Mouse (Mus musculus): ENCODE data around the gene Spats2l. TPM values are rescaled to one million over a fixed set of nuclear protein-coding genes. Genes with fewer than 3 reads are reported as not detected.

Spats2l gene
- total and polyA plus RNA-seq, 3 experiments = not detected

DNA sequence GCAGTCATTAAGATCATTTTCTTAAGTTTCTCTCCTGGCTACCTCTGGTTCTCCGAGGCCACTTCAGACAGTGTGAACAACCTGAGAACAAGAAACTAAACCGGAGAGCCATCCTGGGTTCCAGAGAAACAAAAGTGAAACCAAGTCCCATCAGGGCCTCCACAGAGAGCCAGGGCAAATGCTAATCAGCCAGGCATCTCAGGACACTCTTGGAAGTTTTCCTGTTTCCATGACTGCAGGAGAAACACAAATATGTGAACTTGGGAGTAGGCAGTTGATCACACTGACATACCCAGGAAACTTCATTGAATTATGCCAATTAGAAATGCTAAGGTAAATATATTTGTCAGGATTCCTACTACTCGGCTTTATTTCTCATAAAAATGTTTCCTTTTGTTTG, 76.0 kb downstream of the Spats2l start:
- no peak for TF ChIP-seq GABPA (IDR thresholded peaks at IDR 0.05; ENCODE audit: low read depth, low read length)
- no peak for TF ChIP-seq ZNF384 (IDR thresholded peaks at IDR 0.05; ENCODE audit: low read depth, low read length)
- no peak for TF ChIP-seq RCOR1 (IDR thresholded peaks at IDR 0.05; ENCODE audit: low read depth, low read length)
- no peak for TF ChIP-seq EP300 (IDR thresholded peaks at IDR 0.05; ENCODE audit: low read depth in 1 of 2, low read length in 2 of 2)
- no peak for TF ChIP-seq NELFE (IDR thresholded peaks at IDR 0.05; ENCODE audit: low read depth, low read length)
- TF ChIP-seq MYC (IDR thresholded peaks at IDR 0.05; ENCODE audit: low read depth, low read length) = no peak
- TF ChIP-seq MAX (IDR thresholded peaks at IDR 0.05; ENCODE audit: low read length) = no peak
- no peak for TF ChIP-seq ZKSCAN1 (IDR thresholded peaks at IDR 0.05; ENCODE audit: low read depth, low read length)
- no peak for TF ChIP-seq POLR2A (IDR thresholded peaks at IDR 0.05; ENCODE audit: control insufficient read depth in 1 of 2, insufficient read depth in 1 of 2, low read depth in 1 of 2, low read length in 2 of 2, poor library complexity in 1 of 2)
- TF ChIP-seq MYB (IDR thresholded peaks at IDR 0.05; ENCODE audit: low read depth, low read length) = no peak
- no peak for TF ChIP-seq MAFK (IDR thresholded peaks at IDR 0.05; ENCODE audit: borderline replicate concordance, low read depth, low read length)
- TF ChIP-seq TAL1 (IDR thresholded peaks at IDR 0.05; ENCODE audit: low read length) = no peak
- H3K27me3 ChIP-seq (ENCODE audit: control insufficient read depth in 1 of 2, insufficient read depth in 2 of 2, low read length in 2 of 2) = no peaks in the 10 kb centered on the region
- H3K9me3 ChIP-seq (replicated peaks; ENCODE audit: insufficient read depth, low read length) = no peaks in the 10 kb centered on the region
- H3K36me3 ChIP-seq (ENCODE audit: control insufficient read depth in 1 of 2, insufficient read depth in 2 of 2, low read length in 2 of 2) = no peaks in the 10 kb centered on the region
- peak overlapping the region in 1 of 2 experiments; percentile 39; a peak in 1 of 4 replicates for H3K4me3 ChIP-seq (ENCODE audit: control insufficient read depth in 1 of 2, insufficient read depth in 1 of 2, low read depth in 2 of 2, low read length in 2 of 2)
- no peaks in the 10 kb centered on the region for H3K79me2 ChIP-seq (ENCODE audit: control insufficient read depth, insufficient read depth, low read length, poor library complexity)
- DNase-seq (ENCODE audit: low read depth, low spot score) = no peak
- no peaks in the 10 kb centered on the region for H3K4me1 ChIP-seq (ENCODE audit: control insufficient read depth in 1 of 2, insufficient read depth in 2 of 2, low read length in 2 of 2)
- no peak overlapping the region for H3K9ac ChIP-seq (ENCODE audit: control insufficient read depth, low read depth, low read length, poor library complexity, severe bottlenecking)
- H3K27ac ChIP-seq (ENCODE audit: control insufficient read depth, low read depth, low read length) = no peak overlapping the region

DNA sequence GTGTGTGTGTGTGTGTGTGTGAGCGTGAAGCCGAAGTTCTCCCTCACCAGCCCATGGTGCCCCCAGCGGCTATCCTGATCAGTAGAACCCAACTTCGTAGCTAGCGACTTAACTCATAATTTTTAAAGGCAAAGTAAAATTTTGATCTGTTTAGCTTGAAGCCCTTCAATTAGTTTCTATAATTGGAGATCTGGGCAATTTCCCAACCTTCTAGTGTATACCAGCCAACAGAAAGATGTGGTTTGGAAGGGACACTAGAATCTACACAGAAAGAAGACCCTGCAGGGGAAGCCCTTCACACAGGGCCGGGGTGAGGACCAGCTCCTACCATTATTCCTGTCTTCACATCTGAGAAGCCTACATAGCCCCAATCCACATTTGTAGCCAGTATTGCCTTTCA, 77.9 kb downstream of the Spats2l start:
- Histone ChIP-seq H3K27ac (ENCODE audit: control insufficient read depth, low read depth, low read length) (no peak overlapping the region), H3K4me3 (ENCODE audit: control insufficient read depth in 1 of 2, insufficient read depth in 1 of 2, low read depth in 2 of 2, low read length in 2 of 2) (no peak overlapping the region), H3K9me3 (replicated peaks; ENCODE audit: insufficient read depth, low read length) (no peaks in the 10 kb centered on the region), H3K4me1 (ENCODE audit: control insufficient read depth in 1 of 2, insufficient read depth in 2 of 2, low read length in 2 of 2) (no peaks in the 10 kb centered on the region), H3K27me3 (ENCODE audit: control insufficient read depth in 1 of 2, insufficient read depth in 2 of 2, low read length in 2 of 2) (no peaks in the 10 kb centered on the region), H3K9ac (ENCODE audit: control insufficient read depth, low read depth, low read length, poor library complexity, severe bottlenecking) (no peak overlapping the region), H3K36me3 (ENCODE audit: control insufficient read depth in 1 of 2, insufficient read depth in 2 of 2, low read length in 2 of 2) (no peaks in the 10 kb centered on the region), H3K79me2 (ENCODE audit: control insufficient read depth, insufficient read depth, low read length, poor library complexity) (no peaks in the 10 kb centered on the region)
- no peak for TF ChIP-seq BHLHE40 (IDR thresholded peaks at IDR 0.05; ENCODE audit: borderline replicate concordance, low read depth, low read length)
- DNase-seq (ENCODE audit: low read depth, low spot score) = no peak

DNA sequence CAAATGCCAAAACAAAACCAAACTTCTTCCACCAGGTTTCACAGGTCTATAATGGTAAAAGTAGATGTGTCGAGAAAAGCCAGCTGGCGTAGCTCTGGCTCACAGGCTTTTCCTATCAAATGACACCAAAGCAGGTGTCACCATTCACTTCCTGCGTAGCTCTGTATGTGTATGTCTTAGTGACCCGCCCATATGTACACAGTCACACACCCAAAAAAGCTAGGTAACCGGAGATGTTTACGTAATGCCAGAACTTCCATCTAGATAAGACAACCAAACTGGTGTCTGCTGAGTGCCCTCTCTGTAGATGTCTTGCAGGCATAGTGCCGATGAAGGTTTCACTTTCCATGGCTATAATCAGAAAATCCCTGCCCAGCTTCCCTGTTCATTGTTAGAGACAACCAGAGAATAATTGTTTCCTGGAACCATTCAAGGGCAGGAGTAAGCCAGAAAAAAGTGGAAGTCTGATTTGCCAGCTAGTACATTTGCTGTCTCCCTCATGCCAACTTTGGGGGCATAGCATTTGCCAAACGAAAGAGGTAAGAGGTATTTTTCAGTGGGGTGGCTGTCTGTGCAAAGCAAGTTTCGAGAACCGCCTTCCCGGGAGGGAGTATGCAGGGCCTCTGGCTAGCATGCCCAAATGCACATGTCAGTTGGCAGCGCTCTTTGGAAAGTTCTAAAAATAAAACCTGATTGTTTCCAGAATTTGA, 78.8 kb downstream of the Spats2l start:
- no peak for DNase-seq (ENCODE audit: low read depth, low spot score)
- Histone ChIP-seq H3K79me2 (ENCODE audit: control insufficient read depth, insufficient read depth, low read length, poor library complexity) (no peaks in the 10 kb centered on the region), H3K4me3 (ENCODE audit: control insufficient read depth in 1 of 2, insufficient read depth in 1 of 2, low read depth in 2 of 2, low read length in 2 of 2) (no peak overlapping the region), H3K36me3 (ENCODE audit: control insufficient read depth in 1 of 2, insufficient read depth in 2 of 2, low read length in 2 of 2) (no peaks in the 10 kb centered on the region), H3K4me1 (ENCODE audit: control insufficient read depth in 1 of 2, insufficient read depth in 2 of 2, low read length in 2 of 2) (no peaks in the 10 kb centered on the region), H3K9ac (ENCODE audit: control insufficient read depth, low read depth, low read length, poor library complexity, severe bottlenecking) (no peak overlapping the region), H3K27me3 (ENCODE audit: control insufficient read depth in 1 of 2, insufficient read depth in 2 of 2, low read length in 2 of 2) (no peaks in the 10 kb centered on the region), H3K9me3 (replicated peaks; ENCODE audit: insufficient read depth, low read length) (no peaks in the 10 kb centered on the region), H3K27ac (ENCODE audit: control insufficient read depth, low read depth, low read length) (no peak overlapping the region)
- no peak for TF ChIP-seq POLR2AphosphoS2 (IDR thresholded peaks at IDR 0.05; ENCODE audit: low read length)
- TF ChIP-seq GATA1 (IDR thresholded peaks at IDR 0.05; ENCODE audit: low read depth, low read length) = no peak
- no peak for TF ChIP-seq MAZ (IDR thresholded peaks at IDR 0.05; ENCODE audit: low read depth, low read length)
- TF ChIP-seq ETS1 (IDR thresholded peaks at IDR 0.05; ENCODE audit: low read depth, low read length) = no peak
- no peak for TF ChIP-seq CTCF (IDR thresholded peaks at IDR 0.05 in 2 of 3, conservative IDR thresholded peaks at IDR 0.05 in 1 of 3; ENCODE audit: control insufficient read depth in 1 of 3, insufficient read depth in 1 of 3, low read depth in 2 of 3, low read length in 3 of 3, poor library complexity in 1 of 3, severe bottlenecking in 1 of 3)
- TF ChIP-seq RCOR1 (IDR thresholded peaks at IDR 0.05; ENCODE audit: low read depth, low read length) = no peak
- no peak for TF ChIP-seq ZNF384 (IDR thresholded peaks at IDR 0.05; ENCODE audit: low read depth, low read length)

All from MEL (cell line).